Mouse (Mus musculus) lung, embryonic 16.5 days (tissue): ENCODE measurements around the gene Spef1. TPM values are rescaled to one million over a fixed set of nuclear protein-coding genes. Genes with fewer than 3 reads are reported as not detected.

Source experiments
- ATAC-seq: fragments of 200-750 bp; cut with Nextera tagmentation; 2 replicates; pipeline ENCODE4 v1.8.0; 2017; ENCODE audit warnings: low read depth, mild to moderate bottlenecking, moderate library complexity
- H3K27ac ChIP-seq: fragments of 300-500 bp; sonication (generic); 2 replicates; pipeline ENCODE4 v1.5.1; 2014; ENCODE audit warnings: mild to moderate bottlenecking, control low read depth, low read length
- H3K27me3 ChIP-seq: fragments of 300-500 bp; sonication (generic); 2 replicates; pipeline ENCODE4 v1.6.1; 2014; ENCODE audit warnings: low read depth, low read length, mixed read lengths; ENCODE audit not compliant: control insufficient read depth, insufficient read depth
- H3K36me3 ChIP-seq: fragments of 300-500 bp; sonication (generic); 2 replicates; pipeline ENCODE4 v1.6.1; 2014; ENCODE audit warnings: low read length; ENCODE audit not compliant: control insufficient read depth, insufficient read depth
- H3K4me1 ChIP-seq: fragments of 300-500 bp; sonication (generic); replicated peaks from 2 replicates; pipeline ENCODE4 v1.6.1; 2014; ENCODE audit warnings: low read length, mixed read lengths; ENCODE audit not compliant: control insufficient read depth, insufficient read depth
- H3K4me2 ChIP-seq: fragments of 300-500 bp; sonication (generic); 2 replicates; pipeline ENCODE4 v1.6.1; 2014; ENCODE audit warnings: low read depth, low read length, control low read depth
- H3K4me3 ChIP-seq: fragments of 300-500 bp; sonication (generic); 2 replicates; pipeline ENCODE4 v1.5.1; 2014; ENCODE audit warnings: mild to moderate bottlenecking, low read length, control low read depth
- H3K9ac ChIP-seq: fragments of 300-500 bp; sonication (generic); 2 replicates; pipeline ENCODE4 v1.6.1; 2014; ENCODE audit warnings: low read length, control low read depth
- H3K9me3 ChIP-seq: fragments of 300-500 bp; sonication (generic); 2 replicates; pipeline ENCODE4 v1.6.1; 2016; ENCODE audit warnings: low read length; ENCODE audit not compliant: control insufficient read depth
- WGBS: fragments of 180-500 bp; shearing (Covaris S2); extraction: QIAGEN DNeasy Blood & Tissue Kit; methylation state at CpG from one replicate; pipeline ENCODE4 v1.1.7; 2014; 5-methylcytosine and 5-hydroxymethylcytosine counted together
- polyA plus RNA-seq: library from polyadenylated mRNA; unstranded; fragments of >200 nt; fragmentation: Nextera tagmentation; extraction: Ambion mirVana; gene quantifications from 2 replicates; pipeline ENCODE4 v1.2.1, GENCODE M21; 2015

The Spef1 gene
- polyA plus RNA-seq, 1 experiment from 2014 or later: 6.5 TPM

DNA sequence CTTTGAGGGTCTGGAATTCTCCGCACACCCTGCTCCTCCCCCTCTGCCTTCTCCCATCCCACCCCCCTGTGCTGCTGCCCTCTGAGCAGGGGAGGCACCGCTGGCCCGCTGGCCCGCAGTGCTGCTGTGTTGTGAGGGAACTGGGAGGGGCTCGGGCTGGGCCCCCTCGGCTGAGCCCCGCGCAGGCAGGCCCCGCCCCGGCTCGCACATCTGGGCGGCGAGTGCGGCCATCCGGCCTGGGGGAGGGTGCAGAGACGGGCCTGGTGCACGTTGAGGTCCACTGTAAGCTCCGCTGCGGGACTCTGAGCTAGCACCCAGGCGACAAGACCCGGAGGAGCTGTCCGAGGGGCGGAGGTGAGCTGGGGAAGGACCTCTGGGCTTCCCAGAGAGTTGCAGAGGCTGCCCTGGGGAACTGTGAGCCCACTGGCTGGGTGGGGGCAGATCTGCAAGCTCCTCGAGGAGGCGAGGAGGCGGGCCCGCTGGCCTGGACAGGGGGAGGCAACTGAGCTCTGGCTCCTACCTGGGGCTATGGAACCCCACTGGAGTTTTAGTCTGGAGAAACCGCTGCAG, 59.8 kb downstream of the Spef1 start, which contains the start of gene Hspa12b:
TSS of gene Hspa12b (plus strand) at position 120 of the 570 bp plus-strand sequence.
- H3K36me3 ChIP-seq: no peaks in the 10 kb centered on the region
- peak within 1 kb of the TSS; percentile 77 for H3K9ac ChIP-seq
- no peaks in the 10 kb centered on the region for H3K27me3 ChIP-seq
- H3K4me2 ChIP-seq: peak within 1 kb of the TSS; percentile 70
- peak within 1 kb of the TSS; percentile 56 for H3K4me3 ChIP-seq
- WGBS: under 1% methylated on average over 27 of the region's 28 CpGs
- H3K27ac ChIP-seq: peak within 1 kb of the TSS; percentile 42
- peak; percentile 97 for ATAC-seq
- H3K4me1 ChIP-seq: peaks cover 8% of the 10 kb centered on the region; the same call in 1 of the 2 replicates
- no peaks in the 10 kb centered on the region for H3K9me3 ChIP-seq

- Histone ChIP-seq H3K9ac (no peak overlapping the region), H3K9me3 (no peaks in the 10 kb centered on the region), H3K27me3 (no peaks in the 10 kb centered on the region), H3K27ac (no peak overlapping the region), H3K4me2 (no peak overlapping the region), H3K4me1 (peaks cover 8% of the 10 kb centered on the region; the same call in 1 of the 2 replicates), H3K4me3 (no peak overlapping the region), H3K36me3 (no peaks in the 10 kb centered on the region)
- no peak for ATAC-seq
- WGBS: 60% methylated on average over 9 of the region's 9 CpGs
Measured at GRCm38 (mm10) chr2:131125964-131126815, 60.9 kb downstream of the Spef1 start.

GRCm38 (mm10) chr2:131125157-131125963, 61.7 kb downstream of the Spef1 start:
- peaks cover 8% of the 10 kb centered on the region; the same call in 1 of the 2 replicates for H3K4me1 ChIP-seq
- H3K27ac ChIP-seq: no peak overlapping the region
- 85% methylated on average over 9 of the region's 9 CpGs for WGBS
- no peak overlapping the region for H3K9ac ChIP-seq
- H3K36me3 ChIP-seq: no peaks in the 10 kb centered on the region
- no peak for ATAC-seq
- H3K4me3 ChIP-seq: no peak overlapping the region
- no peaks in the 10 kb centered on the region for H3K27me3 ChIP-seq
- no peaks in the 10 kb centered on the region for H3K9me3 ChIP-seq
- H3K4me2 ChIP-seq: no peak overlapping the region

DNA sequence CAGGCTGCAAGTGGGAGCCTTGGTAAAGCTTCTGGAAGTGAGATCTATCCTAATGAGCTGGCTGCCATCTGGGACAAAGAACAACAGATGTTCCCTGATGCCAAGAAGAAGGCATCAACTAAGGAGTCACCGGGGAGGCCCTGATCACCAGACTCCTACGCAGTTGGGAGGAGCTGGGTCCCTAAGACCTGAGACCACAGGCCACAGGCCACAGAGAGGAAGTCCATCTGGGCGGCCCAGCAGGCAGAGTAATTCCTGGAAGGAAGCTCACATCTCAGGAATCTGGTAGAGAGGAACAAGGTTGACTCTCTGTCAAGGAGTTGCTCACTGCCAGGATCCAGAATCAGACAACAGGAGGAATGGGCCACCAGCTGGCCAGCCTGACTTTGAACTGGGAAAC, 62.9 kb downstream of the Spef1 start:
- H3K36me3 ChIP-seq: no peaks in the 10 kb centered on the region
- no peaks in the 10 kb centered on the region for H3K9me3 ChIP-seq
- 59% methylated on average over 3 of the region's 3 CpGs for WGBS
- no peak overlapping the region for H3K4me3 ChIP-seq
- no peak overlapping the region for H3K9ac ChIP-seq
- H3K27ac ChIP-seq: peak overlapping the region; percentile 47; the same call in 1 of the 2 replicates
- no peak overlapping the region for H3K4me2 ChIP-seq
- ATAC-seq: no peak; the same call in 1 of the 2 replicates
- no peaks in the 10 kb centered on the region for H3K27me3 ChIP-seq
- H3K4me1 ChIP-seq: peaks cover 8% of the 10 kb centered on the region; the same call in 1 of the 2 replicates

Other genes with a start within 250 kb of the Spef1 start
- gene Gfra4, start 144.2 kb downstream of the Spef1 start, polyA plus RNA-seq: 8.2 and 9.3 TPM in 2 replicates
- gene Adam33, start 123.5 kb downstream of the Spef1 start, polyA plus RNA-seq: 6.5 and 7.1 TPM in 2 replicates
- 0.34 and 0.59 TPM in 2 replicates for gene Siglec1, start 100.5 kb downstream of the Spef1 start, polyA plus RNA-seq
- 16.0 and 17.2 TPM in 2 replicates for gene Hspa12b, start 60.0 kb downstream of the Spef1 start, polyA plus RNA-seq
- gene Gm11037, start 53.8 kb downstream of the Spef1 start, polyA plus RNA-seq: not detected in 2 replicates
- 57.9 and 63.5 TPM in 2 replicates for gene 1700037H04Rik, start 27.2 kb downstream of the Spef1 start, polyA plus RNA-seq
- gene Cenpb, start 7.2 kb downstream of the Spef1 start, polyA plus RNA-seq: 8.4 and 9.5 TPM in 2 replicates
- 61.0 TPM in 2 replicates for gene Cdc25b, start 333 bp downstream of the Spef1 start, polyA plus RNA-seq
- gene Ap5s1, start 19.8 kb upstream of the Spef1 start, polyA plus RNA-seq: 29.0 and 29.7 TPM in 2 replicates
- gene Mavs, start 46.8 kb upstream of the Spef1 start, polyA plus RNA-seq: 20.6 and 22.7 TPM in 2 replicates
- gene Pank2, start 75.2 kb upstream of the Spef1 start, polyA plus RNA-seq: 24.5 and 28.4 TPM in 2 replicates
- gene Rnf24, start 165.6 kb upstream of the Spef1 start, polyA plus RNA-seq: 3.4 TPM in 2 replicates